Mouse (Mus musculus): ENCODE data around the gene Chfr. TPM values are rescaled to one million over a fixed set of nuclear protein-coding genes. Genes with fewer than 3 reads are reported as not detected.

The Chfr gene
- total RNA-seq, 2 experiments from 2014 or later: 34.3 to 44.4 TPM

Other genes starting within 250 kb of the Chfr start
- 10 to 100 TPM; 10.4 to 11.7 TPM for gene Gm15446, start 212.4 kb upstream of the Chfr start, total RNA-seq (2021)
- gene Zfp932, start 139.3 kb upstream of the Chfr start, total RNA-seq (2021): 10 to 100 TPM; 14.3 to 29.2 TPM
- gene Gm17655, start 63.3 kb upstream of the Chfr start, total RNA-seq (2021): 1 to 10 TPM; 3.4 to 7.9 TPM
- under 1 TPM; 0.33 to 0.58 TPM for gene Gm35315, start 41.4 kb upstream of the Chfr start, total RNA-seq (2021)
- under 1 TPM; 0.18 to 0.42 TPM for gene Plcxd1, start 35.9 kb upstream of the Chfr start, total RNA-seq (2021)
- 10 to 100 TPM; 44.4 to 54.2 TPM for gene Gtpbp6, start 27.6 kb upstream of the Chfr start, total RNA-seq (2021)
- gene Zfp605, start 25.8 kb upstream of the Chfr start, total RNA-seq (2021): 1 to 10 TPM; 3.8 to 5.1 TPM
- 10 to 100 TPM; 31.6 to 37.8 TPM for gene Golga3, start 40.9 kb downstream of the Chfr start, total RNA-seq (2021)
- gene Ankle2, start 95.2 kb downstream of the Chfr start, total RNA-seq (2021): 10 to 100 TPM; 37.1 to 40.6 TPM
- gene Pgam5, start 134.1 kb downstream of the Chfr start, total RNA-seq (2021): 10 to 100 TPM; 41.4 to 42.7 TPM
- gene Pxmp2, start 150.3 kb downstream of the Chfr start, total RNA-seq (2021): 10 to 100 TPM; 26.8 to 46.1 TPM
- gene Pole, start 150.5 kb downstream of the Chfr start, total RNA-seq (2021): 10 to 100 TPM in 1 of 2 experiments, 1 to 10 TPM in 1; 7.6 to 12.0 TPM
- under 1 TPM; 0.63 to 0.97 TPM for gene P2rx2, start 207.4 kb downstream of the Chfr start, total RNA-seq (2021)
- gene Lrcol1, start 208.9 kb downstream of the Chfr start, total RNA-seq (2021): not detected

Data from adrenal gland, postnatal 10 days (tissue).